Mouse (Mus musculus) liver, postnatal 0 days (tissue): ENCODE data around the gene Zfp618. TPM values are rescaled to one million over a fixed set of nuclear protein-coding genes. Genes with fewer than 3 reads are reported as not detected.

Experiments
- ATAC-seq: fragments of 200-750 bp; cut with Nextera tagmentation; 2 replicates; pipeline ENCODE4 v1.8.0; 2017; ENCODE audit warnings: mild to moderate bottlenecking, moderate library complexity
- DNase-seq: peaks from one replicate; pipeline ENCODE4 v3.0.0-alpha.2; 2016
- H3K27ac ChIP-seq: fragments of 300-500 bp; sonication (generic); 2 replicates; pipeline ENCODE4 v1.5.1; 2014; ENCODE audit warnings: antibody characterized with exemption, moderate library complexity, mild to moderate bottlenecking, low read depth
- H3K27me3 ChIP-seq: fragments of 300-500 bp; sonication (generic); 2 replicates; pipeline ENCODE4 v1.6.1; 2014; ENCODE audit warnings: low read length, control low read depth, mixed read lengths; ENCODE audit not compliant: insufficient read depth
- H3K36me3 ChIP-seq: fragments of 300-500 bp; sonication (generic); replicated peaks from 2 replicates; pipeline ENCODE4 v1.6.1; 2014; ENCODE audit warnings: mild to moderate bottlenecking, control low read depth, low read length, moderate library complexity, mixed read lengths; ENCODE audit not compliant: insufficient read depth
- H3K4me1 ChIP-seq: fragments of 300-500 bp; sonication (generic); 2 replicates; pipeline ENCODE4 v1.6.1; 2014; ENCODE audit warnings: antibody characterized with exemption, mild to moderate bottlenecking, control low read depth; ENCODE audit not compliant: insufficient read depth
- H3K4me2 ChIP-seq: fragments of 300-500 bp; sonication (generic); 2 replicates; pipeline ENCODE4 v1.6.1; 2014; ENCODE audit warnings: low read depth, mild to moderate bottlenecking, low read length, moderate library complexity, mixed read lengths
- H3K4me3 ChIP-seq: fragments of 300-500 bp; sonication (generic); 2 replicates; pipeline ENCODE4 v1.5.1; 2014; ENCODE audit warnings: low read depth, low read length
- H3K9ac ChIP-seq: fragments of 300-500 bp; sonication (generic); replicated peaks from 2 replicates; pipeline ENCODE4 v1.6.1; 2014; ENCODE audit warnings: mild to moderate bottlenecking, moderate library complexity
- H3K9me3 ChIP-seq: fragments of 300-500 bp; sonication (generic); 2 replicates; pipeline ENCODE4 v1.6.1; 2016; ENCODE audit warnings: mild to moderate bottlenecking, control low read depth, low read length, mixed read lengths
- CTCF ChIP-seq: sonication (generic); IDR thresholded peaks from 2 replicates; pipeline ENCODE4 v1.5.1; 2016; ENCODE audit warnings: antibody characterized with exemption, low read depth
- EP300 ChIP-seq: IDR thresholded peaks from 2 replicates; pipeline ENCODE4 v1.6.1; 2016; ENCODE audit warnings: antibody characterized with exemption, low read depth, mild to moderate bottlenecking
- WGBS: fragments of 180-500 bp; shearing (Covaris S2); extraction: QIAGEN DNeasy Blood & Tissue Kit; methylation state at CpG from one replicate; pipeline ENCODE4 v1.1.7; 2014; ENCODE audit not compliant: insufficient replicate concordance; 5-methylcytosine and 5-hydroxymethylcytosine counted together
- polyA plus RNA-seq: library from polyadenylated mRNA; unstranded; fragments of >200 nt; fragmentation: Nextera tagmentation; extraction: Ambion mirVana; gene quantifications from 2 replicates; pipeline ENCODE4 v1.2.1, GENCODE M21; 2015

The Zfp618 gene
- polyA plus RNA-seq, 1 experiment from 2014 or later, result 4.5 TPM

DNA sequence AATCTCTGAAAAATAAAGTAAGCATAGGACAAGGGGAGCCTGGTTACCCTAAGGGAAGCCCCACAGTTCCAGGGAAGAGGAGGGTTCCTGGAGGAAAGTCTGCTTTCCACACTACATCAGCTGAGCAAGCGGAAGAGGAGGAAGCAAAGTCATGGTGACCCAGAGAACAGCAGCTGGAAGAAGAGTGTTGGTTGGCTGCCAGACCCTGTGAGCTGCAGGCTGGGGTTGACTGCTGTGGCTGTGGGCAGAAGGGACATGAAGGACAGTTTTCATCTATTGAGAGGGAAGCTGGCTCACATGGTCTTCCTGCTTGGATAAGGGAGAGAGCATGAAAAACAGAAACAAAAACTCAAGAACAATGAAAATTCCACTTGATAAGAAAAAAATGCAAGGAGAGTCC is 132.2 kb downstream of the Zfp618 start:
- ATAC-seq, result no peak
- no peak overlapping the region for H3K9ac ChIP-seq
- H3K36me3 ChIP-seq, result peaks cover 8% of the 10 kb centered on the region; the same call in 1 of the 2 replicates
- H3K27me3 ChIP-seq, result no peaks in the 10 kb centered on the region
- TF ChIP-seq CTCF, result no peak
- TF ChIP-seq EP300, result no peak
- H3K4me3 ChIP-seq, result no peak overlapping the region
- WGBS, result 68% methylated on average over 1 of the region's 1 CpGs
- H3K9me3 ChIP-seq, result no peaks in the 10 kb centered on the region
- no peak overlapping the region for H3K27ac ChIP-seq
- H3K4me1 ChIP-seq, result peaks cover 3% of the 10 kb centered on the region; the same call in 1 of the 2 replicates
- H3K4me2 ChIP-seq, result no peak overlapping the region
- no peak for DNase-seq

GRCm38 (mm10) chr4:63100478-63100877 is 135.1 kb downstream of the Zfp618 start:
- 72% methylated on average over 11 of the region's 11 CpGs for WGBS
- Histone ChIP-seq H3K4me2 (no peak overlapping the region), H3K4me1 (peaks cover 3% of the 10 kb centered on the region; the same call in 1 of the 2 replicates), H3K9ac (no peak overlapping the region), H3K9me3 (no peaks in the 10 kb centered on the region), H3K27ac (no peak overlapping the region), H3K4me3 (no peak overlapping the region), H3K27me3 (no peaks in the 10 kb centered on the region), H3K36me3 (peaks cover 12% of the 10 kb centered on the region; the same call in 1 of the 2 replicates)
- ATAC-seq (no peak), DNase-seq (no peak)
- TF ChIP-seq EP300 (no peak), CTCF (no peak)

- ATAC-seq (peak; percentile 36), DNase-seq (no peak)
- no peak overlapping the region for H3K27ac ChIP-seq
- WGBS, result 65% methylated on average over 4 of the region's 4 CpGs
- H3K27me3 ChIP-seq, result no peaks in the 10 kb centered on the region
- H3K4me3 ChIP-seq, result no peak overlapping the region
- peaks cover 15% of the 10 kb centered on the region; the same call in 1 of the 2 replicates for H3K36me3 ChIP-seq
- no peak overlapping the region for H3K9ac ChIP-seq
- TF ChIP-seq EP300 (no peak), CTCF (no peak)
- H3K4me2 ChIP-seq, result no peak overlapping the region
- H3K4me1 ChIP-seq, result peaks cover 3% of the 10 kb centered on the region; the same call in 1 of the 2 replicates
- H3K9me3 ChIP-seq, result no peaks in the 10 kb centered on the region
These were observed 136.7 kb downstream of the Zfp618 start for GRCm38 (mm10) chr4:63102025-63102424.

GRCm38 (mm10) chr4:63105651-63106050 is 140.3 kb downstream of the Zfp618 start:
- Histone ChIP-seq H3K4me3 (no peak overlapping the region), H3K36me3 (peaks cover 14% of the 10 kb centered on the region), H3K27me3 (no peaks in the 10 kb centered on the region), H3K4me2 (no peak overlapping the region), H3K27ac (no peak overlapping the region), H3K9ac (no peak overlapping the region), H3K9me3 (no peaks in the 10 kb centered on the region), H3K4me1 (peaks cover 3% of the 10 kb centered on the region; the same call in 1 of the 2 replicates)
- ATAC-seq (no peak), DNase-seq (no peak)
- TF ChIP-seq EP300, result no peak
- no peak for TF ChIP-seq CTCF
- 90% methylated on average over 8 of the region's 8 CpGs for WGBS

DNA sequence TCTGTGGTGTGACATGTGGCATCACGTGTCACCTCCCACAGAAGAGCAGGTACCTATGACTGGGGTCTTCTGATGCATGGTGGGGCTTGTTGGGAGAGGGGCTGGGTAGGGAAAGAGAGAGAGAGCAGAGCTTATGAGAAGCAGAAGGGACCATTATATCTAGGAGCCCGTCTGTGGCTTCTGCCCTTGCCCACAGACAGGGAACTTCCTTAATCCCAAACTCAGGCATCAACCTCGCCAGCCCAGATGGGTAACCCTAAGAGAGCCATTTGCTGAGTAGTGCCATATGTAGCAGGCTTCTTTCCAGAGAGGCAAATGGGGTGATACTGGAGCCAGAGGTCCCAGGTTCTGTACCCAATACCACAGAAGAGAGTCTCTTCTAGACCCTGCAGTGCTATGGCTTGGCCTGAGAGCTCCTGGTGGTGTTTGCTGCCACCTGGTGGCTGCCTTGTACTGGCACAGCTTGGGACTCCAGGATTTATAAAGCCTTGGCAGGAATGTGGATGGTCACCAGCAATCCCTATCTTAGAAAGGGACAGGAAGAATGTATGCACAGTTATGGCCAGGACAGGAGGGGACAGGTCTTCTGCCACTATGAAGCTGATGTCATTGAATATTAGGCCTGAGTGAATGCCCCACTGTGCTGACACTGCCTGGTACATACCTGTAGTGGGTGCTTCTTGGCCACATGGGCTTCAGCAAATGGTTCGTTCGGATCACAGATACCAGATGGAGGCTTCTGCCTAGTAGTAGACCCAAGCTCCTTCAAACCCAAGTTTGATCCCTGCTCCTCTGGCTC is 153.5 kb downstream of the Zfp618 start:
- 65% methylated on average over 5 of the region's 5 CpGs for WGBS
- H3K9ac ChIP-seq, result no peak overlapping the region

DNA sequence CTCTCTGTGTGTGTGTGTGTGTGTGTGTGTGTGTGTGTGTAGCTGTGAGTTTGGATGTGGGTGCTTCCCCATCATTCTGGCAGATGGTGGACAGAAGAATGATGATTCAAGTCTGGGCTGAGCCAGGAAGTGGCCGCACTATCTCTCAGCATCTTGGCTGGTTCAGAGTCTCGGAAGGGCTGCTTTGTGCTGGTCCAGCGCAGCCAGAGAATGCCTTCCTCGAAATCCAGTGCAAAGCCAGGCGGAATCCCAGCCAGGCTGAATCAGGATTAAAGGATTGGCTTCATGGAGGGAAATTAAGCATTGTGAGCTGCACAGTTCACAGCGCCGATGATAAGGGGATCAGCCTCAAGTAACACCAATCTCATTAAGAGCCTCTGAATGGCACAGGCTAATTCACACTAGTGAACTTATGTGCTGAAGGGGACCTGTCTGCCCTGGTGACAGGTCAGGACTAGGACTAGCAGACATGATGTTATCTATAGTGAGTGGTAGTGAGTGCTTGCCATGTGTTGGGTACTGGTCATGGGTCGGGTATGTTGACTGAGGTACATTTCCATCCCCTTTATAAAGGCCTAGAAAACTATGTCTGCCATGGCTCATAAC is 159.6 kb downstream of the Zfp618 start:
- Histone ChIP-seq H3K4me1 (no peaks in the 10 kb centered on the region), H3K27ac (no peak overlapping the region), H3K27me3 (no peaks in the 10 kb centered on the region), H3K9me3 (no peaks in the 10 kb centered on the region), H3K9ac (no peak overlapping the region), H3K4me2 (no peak overlapping the region), H3K36me3 (peaks cover 11% of the 10 kb centered on the region; the same call in 1 of the 2 replicates), H3K4me3 (no peak overlapping the region)
- DNase-seq (no peak), ATAC-seq (no peak)
- TF ChIP-seq EP300 (no peak), CTCF (no peak)
- WGBS, result 68% methylated on average over 8 of the region's 8 CpGs

More for the DNA sequence above, 153.5 kb downstream of the Zfp618 start:
- H3K4me3 ChIP-seq, result no peak overlapping the region
- peaks cover 15% of the 10 kb centered on the region; the same call in 1 of the 2 replicates for H3K36me3 ChIP-seq
- no peaks in the 10 kb centered on the region for H3K4me1 ChIP-seq
- no peaks in the 10 kb centered on the region for H3K27me3 ChIP-seq
- H3K27ac ChIP-seq, result no peak overlapping the region
- ATAC-seq, result peak; percentile 62
- H3K9me3 ChIP-seq, result no peaks in the 10 kb centered on the region
- no peak overlapping the region for H3K4me2 ChIP-seq
- DNase-seq, result peak; percentile 78
- TF ChIP-seq EP300 (no peak), CTCF (peak; percentile 94)
